Mouse (Mus musculus): ENCODE measurements around the gene Psmd9.

The Psmd9 gene

DNA sequence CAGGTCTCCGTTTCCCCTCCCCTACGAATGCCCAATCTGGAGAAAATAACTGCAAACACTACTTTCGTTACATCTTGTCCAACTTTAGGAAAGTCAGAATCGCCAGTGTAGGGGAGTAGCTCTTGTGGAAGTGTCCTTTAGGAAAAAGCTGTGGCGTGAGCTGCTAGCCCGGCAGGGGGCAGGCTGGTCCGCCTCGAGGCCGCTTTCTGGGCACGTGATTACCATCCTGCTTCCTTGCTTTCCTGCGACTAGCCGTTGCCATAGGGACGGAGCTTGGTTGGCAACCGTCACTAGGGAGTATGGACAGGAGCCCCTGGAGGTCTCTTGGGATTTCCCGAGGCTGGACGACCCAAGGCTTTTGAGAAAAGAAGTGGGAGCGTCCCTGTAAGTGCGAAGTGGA, 82.6 kb downstream of the Psmd9 start, which contains the start of gene Wdr66:
Gene Wdr66 (plus strand): TSS at position 269 of the 400 bp plus-strand sequence.
- peak; percentile 86 for DNase-seq (ENCODE audit: low spot score)

GRCm38 (mm10) chr5:123256841-123257755, 87.9 kb downstream of the Psmd9 start:
- DNase-seq (ENCODE audit: low spot score), result peak; percentile 21

GRCm38 (mm10) chr5:123258990-123259389, 89.8 kb downstream of the Psmd9 start:
- no peak for DNase-seq (ENCODE audit: low spot score)

GRCm38 (mm10) chr5:123260698-123261097, 91.5 kb downstream of the Psmd9 start:
- DNase-seq (ENCODE audit: low spot score), result no peak

DNA sequence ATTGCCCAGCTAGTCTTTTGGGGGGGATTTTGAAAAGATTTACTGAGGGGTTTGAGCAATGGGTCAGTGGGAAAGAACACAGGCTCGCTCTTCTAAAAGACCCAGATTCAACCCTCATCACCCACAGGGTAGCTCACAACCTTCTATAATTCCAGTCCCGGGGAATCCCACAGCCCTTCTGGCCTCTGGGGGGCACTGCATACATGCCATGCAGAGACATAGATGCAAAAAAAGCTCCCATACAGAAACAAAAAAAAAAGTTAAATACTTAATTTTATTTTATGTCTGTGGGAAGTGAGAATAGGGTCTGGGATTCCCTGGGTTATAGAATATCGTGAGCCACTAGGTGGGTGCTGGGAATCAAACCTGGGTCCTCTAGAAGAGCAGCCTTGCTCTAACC, 97.7 kb downstream of the Psmd9 start:
- no peak for DNase-seq (ENCODE audit: low spot score)

- DNase-seq (ENCODE audit: low spot score), result no peak
Measured at GRCm38 (mm10) chr5:123268477-123269474, 99.6 kb downstream of the Psmd9 start.

GRCm38 (mm10) chr5:123270917-123271316, 101.7 kb downstream of the Psmd9 start:
- no peak for DNase-seq (ENCODE audit: low spot score)

- DNase-seq (ENCODE audit: low spot score), result no peak
Measured at GRCm38 (mm10) chr5:123272927-123273326, 103.7 kb downstream of the Psmd9 start.

GRCm38 (mm10) chr5:123276636-123277341, 107.6 kb downstream of the Psmd9 start:
- DNase-seq (ENCODE audit: low spot score), result no peak

GRCm38 (mm10) chr5:123277342-123277701, 108.1 kb downstream of the Psmd9 start:
- DNase-seq (ENCODE audit: low spot score), result peak; percentile 59

GRCm38 (mm10) chr5:123277704-123278103, 108.5 kb downstream of the Psmd9 start:
- DNase-seq (ENCODE audit: low spot score), result no peak

DNA sequence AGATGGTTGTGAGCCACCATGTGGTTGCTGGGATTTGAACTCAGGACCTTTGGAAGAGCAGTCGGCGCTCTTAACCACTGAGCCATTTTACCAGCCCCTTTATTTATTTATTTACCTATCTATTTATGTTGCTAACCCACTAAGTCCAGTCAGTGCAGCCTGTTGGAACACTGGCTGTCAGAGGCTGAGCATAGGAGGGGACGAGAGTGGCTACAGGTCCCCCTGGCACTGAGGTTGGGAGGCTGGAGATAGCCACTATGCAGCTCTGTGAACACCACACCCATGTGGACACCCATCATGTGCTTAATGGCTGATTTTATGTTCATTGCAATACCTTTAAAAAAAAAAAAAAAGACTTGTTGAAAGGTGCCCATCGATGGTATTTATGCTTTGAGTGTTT, 110.0 kb downstream of the Psmd9 start:
- no peak for DNase-seq (ENCODE audit: low spot score)

DNA sequence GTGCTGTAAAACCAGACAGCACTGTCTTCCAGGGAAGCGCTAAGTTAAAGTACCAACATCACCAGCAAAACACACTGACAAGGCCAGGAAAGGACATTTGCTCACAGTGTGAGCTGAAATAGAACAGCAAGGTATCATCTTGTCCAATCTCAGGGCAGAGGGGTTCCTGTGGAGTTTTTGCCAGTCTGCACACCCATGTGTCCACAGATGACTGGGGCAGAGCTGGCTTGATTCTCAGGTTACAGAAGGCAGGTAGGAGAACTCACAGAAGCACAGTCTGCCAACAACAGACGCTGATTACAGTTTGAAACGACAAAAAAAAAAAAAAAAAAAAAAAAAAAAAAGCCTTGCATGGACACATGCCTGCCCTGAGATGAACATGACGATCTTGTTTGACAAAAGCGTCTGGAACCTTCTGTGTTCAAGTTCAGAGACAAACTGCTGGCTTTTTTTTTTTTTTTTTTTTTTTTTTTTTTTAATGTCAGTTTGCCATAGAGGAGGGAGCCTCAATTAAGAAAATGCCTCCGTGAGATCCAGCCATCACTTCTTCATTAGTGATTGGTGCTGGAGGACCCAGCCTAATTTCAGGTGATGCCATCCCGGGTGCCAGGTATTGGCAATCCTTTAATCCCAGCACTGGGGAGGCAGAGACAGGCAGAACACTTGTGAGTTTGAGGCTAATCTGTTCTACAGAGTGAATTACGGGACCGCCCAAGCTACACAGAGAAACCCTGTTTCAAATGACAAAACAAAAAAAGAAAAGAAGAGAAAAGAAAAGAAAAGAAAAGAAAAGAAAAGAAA, 112.3 kb downstream of the Psmd9 start:
- DNase-seq (ENCODE audit: low spot score), result no peak

DNA sequence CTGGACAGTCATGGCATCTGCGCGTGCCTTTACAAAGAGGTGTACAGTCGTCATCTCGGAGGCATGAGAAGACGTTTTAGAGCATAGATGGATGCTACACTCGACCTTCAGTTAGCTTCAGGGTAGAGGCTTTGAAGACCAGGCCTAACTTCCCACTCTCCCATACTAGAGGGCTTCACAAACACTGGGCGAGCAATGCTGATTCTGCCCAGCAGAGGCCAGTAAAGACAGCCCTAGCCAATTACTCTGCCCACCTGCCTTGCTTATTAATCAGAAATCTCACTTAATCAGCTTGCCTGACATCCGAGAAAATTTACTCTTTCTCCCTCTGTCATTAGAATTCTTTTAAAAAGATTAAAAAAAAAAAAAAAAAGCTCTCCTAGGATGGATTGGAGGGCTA, 116.0 kb downstream of the Psmd9 start:
- peak; percentile 12 for DNase-seq (ENCODE audit: low spot score)

- no peak for DNase-seq (ENCODE audit: low spot score)
Measured at GRCm38 (mm10) chr5:123288079-123288478, 118.9 kb downstream of the Psmd9 start.

GRCm38 (mm10) chr5:123294653-123295052, 125.4 kb downstream of the Psmd9 start:
- DNase-seq (ENCODE audit: low spot score), result no peak

DNA sequence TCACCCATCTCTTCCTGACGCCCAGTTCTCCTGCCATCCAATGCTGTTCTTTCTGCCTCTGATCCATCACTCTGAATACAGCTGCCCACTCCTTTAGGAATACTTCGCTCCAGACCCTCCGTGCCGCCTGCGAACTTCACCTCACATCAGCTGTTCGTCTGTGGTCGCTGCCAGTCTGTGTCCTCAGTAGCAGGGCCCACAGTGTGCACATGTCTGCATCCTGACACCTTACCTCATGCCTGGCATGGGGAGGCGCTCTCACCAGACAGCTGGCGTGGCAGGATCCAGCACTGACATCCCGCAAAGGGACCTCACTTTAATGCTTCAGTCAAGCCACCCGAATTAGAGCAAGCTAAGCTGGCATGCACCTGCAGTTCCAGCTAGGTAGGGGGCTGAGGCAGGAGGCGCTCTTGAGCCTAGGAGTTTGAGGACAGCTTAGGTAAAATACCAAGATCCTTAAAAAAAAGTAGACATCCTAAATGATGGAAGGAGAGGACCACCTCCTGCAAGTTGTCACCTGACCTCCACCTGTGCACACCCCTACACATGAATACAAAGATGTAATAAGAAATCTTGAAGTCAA, 127.1 kb downstream of the Psmd9 start:
- no peak for DNase-seq (ENCODE audit: low spot score)

DNA sequence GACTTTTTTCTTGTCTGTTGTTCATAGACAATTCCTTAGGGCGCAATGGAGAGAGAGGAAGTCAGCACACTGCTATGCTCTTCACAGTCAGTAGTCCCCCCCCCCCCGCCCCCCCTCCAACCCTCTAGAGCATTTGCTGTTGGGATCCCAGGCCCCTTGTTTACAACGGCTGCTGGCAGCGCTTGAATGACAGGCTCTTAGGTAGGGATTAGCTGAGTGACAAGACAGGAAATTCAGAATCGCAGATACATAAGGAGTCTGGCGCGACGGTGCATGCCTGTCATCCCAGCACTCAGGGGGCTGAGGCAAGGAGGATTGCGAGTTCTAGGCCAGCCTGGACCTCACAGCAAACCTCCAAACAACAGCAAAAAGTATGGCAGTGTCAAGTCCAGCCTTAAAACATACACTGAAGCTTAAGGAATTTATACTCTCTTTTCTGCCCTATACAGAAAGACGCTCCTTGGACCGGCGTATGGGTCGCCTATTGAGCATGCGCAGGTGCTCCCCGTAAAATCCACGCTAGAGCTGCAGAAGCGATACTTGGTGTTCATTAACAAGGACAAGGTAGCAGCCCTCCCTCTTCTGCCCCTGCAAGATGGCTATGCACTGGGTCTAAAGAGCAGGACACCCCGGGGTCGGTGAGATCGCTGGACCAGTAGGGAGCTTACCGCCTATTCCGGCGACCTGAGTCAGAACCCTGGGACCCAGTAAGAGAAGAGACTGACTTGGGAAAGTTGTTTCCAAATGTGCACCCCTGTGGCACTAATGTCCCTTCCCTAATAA, 128.0 kb downstream of the Psmd9 start:
- DNase-seq (ENCODE audit: low spot score), result no peak

DNA sequence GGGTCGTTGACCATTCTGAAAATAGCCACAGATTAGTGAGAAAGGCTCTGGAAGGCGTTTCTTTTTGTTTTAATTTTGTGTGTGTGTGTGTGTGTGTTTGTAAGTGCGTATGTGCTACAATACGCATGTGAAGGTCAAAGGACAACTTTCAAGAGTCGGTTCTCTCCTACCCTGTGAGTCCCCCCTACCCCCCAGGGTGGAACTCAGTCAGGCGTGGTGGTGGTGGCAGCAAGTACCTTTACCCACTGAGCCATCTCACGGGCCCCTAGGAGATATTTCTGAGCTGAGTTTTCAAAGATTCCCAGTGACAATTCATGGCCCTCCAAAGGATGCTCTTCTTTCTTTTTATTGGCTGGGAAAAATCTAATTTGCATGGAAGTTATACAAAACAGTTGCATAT, 128.6 kb downstream of the Psmd9 start:
- DNase-seq (ENCODE audit: low spot score), result no peak

DNA sequence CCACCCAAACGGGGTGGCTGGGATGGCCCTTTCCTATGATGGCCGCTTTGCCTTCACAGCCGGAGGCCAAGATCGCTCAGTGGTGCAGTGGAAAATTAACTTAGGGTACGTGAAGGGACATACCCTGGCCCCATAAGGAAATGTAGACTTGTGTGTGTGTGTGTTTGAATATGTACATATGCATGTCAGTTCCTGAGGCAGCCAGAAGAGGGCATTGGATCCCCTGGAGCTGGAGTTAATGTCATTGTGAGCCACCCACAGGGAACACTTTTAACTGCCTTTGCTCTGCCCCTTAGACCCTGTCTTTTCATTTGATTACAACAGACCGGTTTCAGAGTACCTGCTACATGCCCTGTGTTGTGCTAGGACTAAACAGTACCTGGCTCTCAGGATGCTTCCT, 129.3 kb downstream of the Psmd9 start:
- DNase-seq (ENCODE audit: low spot score), result no peak
